Mouse (Mus musculus) adrenal gland, adult (tissue): ENCODE data around the gene Bach2.
A peak's percentile ranks its signal among the peaks of the same experiment; 100 is the strongest.

Experiments used
- DNase-seq, 2 experiments: peaks; one replicate each; pipeline ENCODE4 v3.0.0; 2022 to 2023; ENCODE audit warnings: low spot score in 1 of 2; ENCODE audit not compliant: inconsistent age in 2 of 2

Bach2 gene

DNA sequence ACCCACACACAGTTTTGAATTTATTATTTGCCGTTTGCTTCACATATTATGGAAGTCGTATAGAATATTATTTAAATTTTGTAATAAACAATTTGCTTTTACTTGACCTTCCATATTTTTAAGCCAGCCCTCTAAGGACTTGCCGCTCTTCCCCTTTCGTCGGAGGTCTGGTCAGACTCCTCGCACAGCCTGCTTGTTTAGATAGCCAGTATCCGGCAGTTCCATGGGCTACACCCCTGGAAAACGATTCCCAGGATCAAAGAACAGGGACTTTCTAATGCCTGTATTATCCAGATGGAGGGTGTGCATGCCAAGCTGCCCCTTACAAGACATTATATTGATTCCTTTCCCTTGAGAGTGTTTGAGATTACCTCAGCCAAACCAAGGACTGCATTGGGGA, 113.8 kb downstream of the Bach2 start:
- no peak for DNase-seq

DNA sequence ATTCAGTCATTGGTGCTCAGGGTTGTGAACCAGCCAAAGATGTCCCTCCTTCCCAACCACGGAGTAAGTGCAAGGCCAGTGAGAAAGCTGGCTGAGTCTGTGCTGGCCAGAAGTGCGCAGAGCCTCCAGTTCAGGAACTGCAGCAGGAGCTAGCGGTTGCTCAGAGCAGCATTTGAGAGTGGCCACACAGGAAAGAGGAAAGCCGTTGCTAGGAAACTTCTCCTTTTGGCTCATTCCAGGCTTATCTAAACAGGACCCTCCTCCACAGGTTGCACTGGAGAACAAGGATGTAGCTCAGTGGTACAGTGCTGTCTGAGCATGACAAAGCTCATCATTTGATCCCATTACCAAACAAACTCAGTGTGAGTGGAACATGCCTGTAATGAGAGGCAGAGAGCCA, 114.2 kb downstream of the Bach2 start:
- no peak for DNase-seq

DNA sequence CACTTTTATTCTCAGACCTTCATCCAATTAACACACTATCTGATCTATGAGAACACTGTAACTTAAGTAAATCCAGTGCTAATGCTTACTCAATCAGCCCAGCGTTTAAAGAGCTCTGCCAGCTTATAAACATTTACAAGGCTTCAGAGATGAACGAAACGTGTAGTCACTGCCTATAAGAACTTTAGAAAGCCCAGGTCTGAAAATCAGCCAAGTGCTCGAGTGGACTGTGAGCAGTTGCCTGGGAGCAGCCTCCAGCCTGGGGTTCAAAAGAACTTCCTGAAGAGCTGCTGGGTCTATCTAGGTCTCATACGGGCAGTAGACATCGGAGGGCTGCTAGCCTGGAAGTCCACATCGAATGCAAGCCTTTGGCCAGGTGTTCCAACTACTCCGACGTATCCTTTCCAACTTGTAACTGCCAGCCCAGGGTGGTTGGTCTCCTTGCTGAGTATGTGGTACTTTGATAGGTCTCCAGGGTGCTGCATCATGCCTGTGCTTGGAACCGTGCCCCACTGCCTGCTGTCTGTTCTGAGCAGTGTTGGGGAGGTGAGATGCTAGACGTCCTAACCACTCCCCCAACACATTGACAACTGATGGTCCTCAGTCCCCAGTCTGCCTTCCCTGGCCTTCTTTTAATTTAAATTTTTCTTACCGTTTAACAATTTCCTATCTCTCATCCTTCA, 117.5 kb downstream of the Bach2 start:
- DNase-seq: no peak

DNA sequence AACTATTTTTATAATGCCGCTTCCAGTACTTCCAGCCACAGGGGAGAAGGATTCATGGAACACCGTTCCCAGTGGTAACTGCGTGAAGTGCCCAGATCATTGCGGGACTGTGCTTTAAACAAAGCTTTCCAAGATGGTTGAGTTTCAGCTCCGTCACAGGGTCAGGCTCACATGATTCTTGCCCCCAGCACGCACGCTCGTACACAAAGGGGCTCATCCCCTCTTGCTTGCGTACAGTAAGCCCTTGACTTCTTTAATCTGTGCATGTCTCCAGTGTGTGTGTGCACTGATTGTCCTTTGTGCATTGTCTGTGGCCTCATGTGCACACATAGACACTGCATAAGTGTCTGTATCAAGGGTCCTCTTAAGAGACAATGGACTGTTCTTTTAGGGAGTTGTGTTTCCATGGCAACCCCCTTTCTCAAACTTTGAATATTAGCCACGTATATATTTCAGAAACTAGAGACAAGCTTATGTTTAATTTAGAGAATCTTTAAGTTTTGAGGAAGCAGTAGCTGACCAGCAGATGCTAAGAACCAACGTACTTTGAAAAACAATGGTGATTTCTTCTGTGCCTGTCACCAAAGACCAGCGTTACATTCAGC, 119.5 kb downstream of the Bach2 start:
- DNase-seq: no peak

DNA sequence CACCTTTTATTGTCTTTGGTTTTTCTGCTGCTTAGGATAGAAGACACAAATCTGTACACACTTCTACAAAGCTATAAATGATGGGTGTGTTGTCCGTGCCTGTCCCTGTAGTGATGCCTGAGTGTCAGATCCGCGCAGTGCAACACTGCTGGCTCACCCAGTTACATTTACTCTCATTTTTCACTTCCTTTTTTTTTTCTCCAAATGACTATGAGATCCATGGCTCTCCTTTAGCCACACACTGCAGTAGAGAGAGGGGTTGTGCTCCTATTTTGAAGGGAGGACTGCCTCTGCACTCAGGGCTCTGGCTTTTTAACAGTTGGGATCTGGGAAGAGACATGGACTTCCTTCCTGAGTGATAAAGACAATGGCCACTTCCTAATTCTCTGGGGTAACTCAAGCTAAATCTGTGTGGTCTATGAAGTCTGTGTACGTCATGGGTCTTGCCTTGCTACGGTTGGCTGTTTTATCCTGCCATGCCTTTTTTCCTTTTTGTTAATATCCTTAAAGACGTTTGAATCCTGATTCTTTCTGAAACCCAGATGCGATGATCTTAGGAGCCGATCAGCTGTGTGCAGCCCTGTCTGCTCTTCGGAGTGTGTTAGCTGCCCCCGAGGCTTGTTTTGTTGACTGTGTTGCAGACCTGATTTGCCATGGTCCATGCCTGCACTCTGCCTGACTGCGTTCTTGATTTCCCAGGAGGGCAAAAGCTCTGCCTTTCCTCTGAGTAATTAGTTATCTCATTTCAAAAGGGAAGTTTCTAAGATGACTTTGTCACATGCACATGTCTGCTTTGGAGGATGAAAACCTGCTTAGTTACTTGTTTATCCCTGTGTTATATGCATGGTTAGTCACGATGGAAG, 120.2 kb downstream of the Bach2 start:
- peak in 1 of 2 experiments; percentile 45 for DNase-seq

DNA sequence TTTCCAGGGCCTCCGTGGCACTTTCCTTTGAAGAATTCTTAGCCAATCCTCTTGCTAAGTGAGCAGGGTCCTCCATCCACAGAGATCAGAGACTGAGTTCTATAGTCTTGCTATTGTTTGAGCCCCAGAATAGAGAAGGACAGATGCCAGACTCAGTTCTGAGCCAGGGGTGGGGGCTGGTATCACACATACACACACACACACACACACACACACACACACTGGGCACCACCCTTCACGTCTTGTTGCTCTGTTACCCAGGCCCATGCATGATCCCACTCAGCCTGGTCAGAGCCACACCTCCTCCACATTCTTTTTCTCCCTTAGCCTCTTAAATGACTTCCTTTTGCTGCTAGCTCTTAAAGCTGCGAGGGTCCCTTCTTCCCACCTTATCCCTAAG, 121.0 kb downstream of the Bach2 start:
- DNase-seq: no peak

DNA sequence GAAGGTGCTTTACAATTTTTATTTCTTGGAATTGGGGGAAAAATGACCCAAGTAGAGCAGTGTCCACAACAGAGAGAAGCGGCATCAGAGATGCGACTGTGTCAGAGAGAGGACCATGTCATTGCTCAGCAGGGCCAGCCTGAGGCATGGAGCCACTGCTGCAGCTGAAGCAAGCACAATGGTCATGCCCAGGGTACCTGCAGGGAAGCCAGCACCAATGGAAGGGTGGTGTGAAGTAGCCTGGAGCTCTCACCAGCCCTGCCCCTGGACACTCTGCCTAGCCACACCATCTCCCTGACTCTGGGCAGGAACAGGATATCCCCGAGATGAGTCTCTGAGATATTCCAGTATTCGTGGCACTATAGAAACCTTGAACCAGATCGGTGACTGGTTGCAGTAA, 121.9 kb downstream of the Bach2 start:
- DNase-seq: no peak

DNA sequence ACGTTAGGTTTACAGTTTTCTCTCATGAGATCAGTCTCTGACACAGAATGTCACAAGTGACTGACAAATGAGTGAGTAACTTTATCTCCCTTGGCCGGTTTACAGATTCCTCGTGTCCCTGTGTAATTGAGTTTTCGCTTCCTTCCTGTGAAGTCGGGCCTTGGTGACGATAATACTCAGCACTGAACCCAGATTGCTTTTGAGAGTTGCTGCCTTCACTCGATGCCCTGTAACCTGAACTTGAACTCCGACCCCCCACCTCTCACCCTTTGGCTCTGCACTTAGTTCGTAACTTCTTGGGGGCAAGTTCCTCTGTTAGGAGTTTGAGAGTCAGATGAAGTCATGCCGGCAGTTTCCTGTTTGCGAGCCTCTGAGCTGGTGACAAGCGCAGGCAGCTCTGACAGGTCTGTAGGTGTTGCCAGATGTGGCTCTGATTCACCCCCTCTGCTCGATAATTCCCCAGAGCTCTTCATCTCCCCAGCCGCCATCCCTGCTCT, 124.9 kb downstream of the Bach2 start:
- DNase-seq: peak in 1 of 2 experiments; percentile 58

DNA sequence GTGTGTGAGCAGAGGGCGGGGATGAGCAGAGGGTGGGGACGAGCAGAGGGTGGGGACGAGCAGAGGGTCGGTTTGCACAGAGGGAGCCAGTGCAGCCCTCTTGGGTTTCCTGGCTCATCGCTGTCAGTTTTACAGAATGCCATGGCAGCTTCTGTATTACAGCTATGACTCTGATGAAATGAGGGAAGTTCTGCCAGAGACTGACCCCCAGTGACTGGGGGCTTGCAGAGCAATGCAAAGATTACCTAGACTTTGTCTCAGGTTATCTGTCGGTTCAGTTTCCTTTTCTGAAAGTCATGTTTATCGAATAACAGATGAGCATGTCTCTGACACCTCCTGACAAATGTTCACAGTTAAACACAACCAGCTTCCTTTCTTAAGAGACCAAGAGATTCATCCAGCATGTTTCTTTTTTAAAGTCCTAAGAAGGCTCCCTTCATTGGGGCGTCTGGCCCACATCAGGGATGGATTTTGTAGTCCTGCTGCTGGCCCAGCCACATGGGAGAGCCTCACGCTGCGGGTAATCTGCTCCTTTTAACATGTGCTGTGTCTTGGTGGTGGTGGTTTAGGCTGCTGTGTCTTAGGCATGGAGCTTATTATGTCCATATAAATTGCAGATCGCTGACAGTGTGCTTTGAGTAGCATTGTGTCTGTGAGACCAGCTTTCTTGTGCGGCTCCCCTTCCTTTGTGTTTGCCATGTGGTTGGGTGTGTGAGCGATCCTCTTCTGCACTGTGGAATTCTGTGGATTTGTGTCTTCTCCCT, 126.7 kb downstream of the Bach2 start:
- DNase-seq: no peak

DNA sequence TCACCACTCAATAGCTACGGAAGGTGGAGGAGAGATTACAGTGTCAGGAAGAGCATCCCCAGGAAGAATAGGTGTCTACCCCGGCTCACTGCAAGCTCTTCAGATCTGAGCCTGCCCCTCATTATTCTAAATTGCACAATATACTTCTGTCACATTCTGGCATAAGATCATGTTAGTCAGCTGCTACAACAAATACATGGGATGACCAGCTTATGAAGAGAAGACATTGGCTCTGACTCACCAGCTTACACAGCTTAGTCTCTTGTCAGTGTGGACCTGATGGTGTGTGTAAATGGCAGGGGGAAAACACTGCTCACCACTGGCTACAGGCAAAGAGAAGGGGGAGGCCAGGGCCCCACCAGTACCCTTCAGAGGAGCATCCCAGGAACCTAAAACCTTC, 127.6 kb downstream of the Bach2 start:
- no peak for DNase-seq

DNA sequence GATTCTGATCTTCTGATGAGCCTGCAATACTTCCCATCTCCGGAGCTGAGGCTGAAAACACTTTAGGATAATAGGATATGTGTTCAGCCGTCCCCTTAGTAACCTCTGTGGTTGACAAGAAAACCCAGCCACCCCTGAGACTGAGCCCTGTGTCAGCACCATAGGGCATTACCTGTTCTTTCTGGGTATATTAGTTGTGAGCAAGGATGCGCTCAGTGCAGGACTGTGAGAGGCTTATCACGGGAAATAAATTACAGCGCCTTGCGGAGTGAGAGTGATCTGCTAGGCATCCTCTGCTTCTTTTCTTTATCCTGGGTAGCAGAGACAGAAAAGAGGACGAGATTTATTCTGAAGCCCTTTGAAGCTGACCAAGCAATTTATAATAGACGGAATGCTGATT, 129.7 kb downstream of the Bach2 start:
- no peak for DNase-seq

DNA sequence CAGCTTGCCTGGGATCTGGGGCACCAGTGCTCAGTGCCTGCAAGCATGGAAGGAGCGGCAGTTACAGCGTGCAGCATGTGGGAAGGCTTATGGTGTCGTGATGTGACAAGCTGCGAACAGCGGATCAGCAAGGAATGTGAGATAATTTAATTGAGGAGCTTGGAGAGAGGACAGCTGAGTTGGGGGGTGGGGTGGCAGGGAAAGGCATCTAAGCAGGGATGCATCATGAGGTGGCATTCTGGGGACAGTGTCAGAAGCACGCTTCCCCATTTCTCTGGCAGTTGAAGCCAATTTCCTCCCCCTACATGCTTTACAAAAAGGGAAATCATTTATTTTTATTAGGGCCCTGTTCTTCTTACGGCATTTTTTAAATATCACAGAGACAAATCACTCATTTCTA, 134.5 kb downstream of the Bach2 start:
- no peak for DNase-seq

DNA sequence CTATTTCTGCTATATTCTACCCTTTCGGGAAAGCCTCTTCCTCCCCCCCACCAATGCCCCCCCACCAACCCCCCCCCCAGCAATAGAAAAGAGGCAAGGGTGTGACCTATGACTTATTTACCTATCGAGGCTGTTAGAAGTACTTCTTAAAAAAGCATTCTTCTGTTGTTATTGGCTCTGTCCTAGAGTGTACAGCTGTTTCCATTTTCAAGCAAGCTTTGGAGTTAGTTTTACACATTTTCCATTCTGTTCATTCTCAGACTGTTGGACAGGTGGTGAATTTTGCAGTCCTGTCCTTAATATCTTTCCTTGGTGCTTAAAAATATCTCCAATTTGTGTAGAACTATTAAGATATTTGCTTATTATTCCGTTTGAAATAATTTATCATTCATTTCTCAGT, 134.9 kb downstream of the Bach2 start:
- no peak for DNase-seq

DNA sequence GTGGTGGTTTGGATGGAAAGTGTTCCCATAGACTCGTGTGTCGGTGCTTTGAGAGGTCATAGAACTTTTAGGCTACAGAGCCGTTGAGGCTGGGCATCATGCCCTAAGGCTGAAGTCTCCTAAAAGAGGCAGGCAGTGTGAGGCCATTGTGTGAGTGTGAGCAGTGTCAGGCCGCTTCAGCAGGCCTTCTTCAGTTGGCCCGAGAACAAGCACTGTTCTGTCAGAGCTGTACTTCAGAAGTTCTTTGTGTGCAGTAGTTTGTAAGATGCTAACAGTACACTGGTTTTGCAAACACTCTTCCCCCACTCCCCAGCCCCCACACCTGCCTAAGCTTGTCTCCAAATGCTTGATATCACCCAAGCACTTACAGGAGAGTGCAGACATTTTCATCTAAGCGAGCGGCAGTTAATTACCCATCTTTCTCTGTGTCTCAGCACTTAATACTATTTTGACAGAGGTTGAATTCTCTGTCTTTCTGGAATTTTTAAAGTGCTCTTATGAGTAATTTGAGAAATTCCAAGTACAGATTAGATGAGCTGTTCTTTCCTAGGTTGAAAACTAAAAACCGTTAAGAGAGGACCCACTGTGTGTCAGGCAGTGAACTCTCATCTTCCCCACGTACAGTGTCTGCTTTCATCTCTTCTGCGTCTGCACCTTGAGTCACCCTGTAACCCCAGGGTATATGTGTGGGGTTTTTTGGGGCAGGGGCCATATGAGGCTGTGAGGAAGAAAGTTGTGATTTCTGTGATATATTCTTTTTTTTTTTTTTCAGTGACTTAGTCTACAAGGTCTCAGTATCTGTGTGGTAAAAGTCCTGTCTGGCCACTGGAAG, 136.4 kb downstream of the Bach2 start:
- no peak for DNase-seq

DNA sequence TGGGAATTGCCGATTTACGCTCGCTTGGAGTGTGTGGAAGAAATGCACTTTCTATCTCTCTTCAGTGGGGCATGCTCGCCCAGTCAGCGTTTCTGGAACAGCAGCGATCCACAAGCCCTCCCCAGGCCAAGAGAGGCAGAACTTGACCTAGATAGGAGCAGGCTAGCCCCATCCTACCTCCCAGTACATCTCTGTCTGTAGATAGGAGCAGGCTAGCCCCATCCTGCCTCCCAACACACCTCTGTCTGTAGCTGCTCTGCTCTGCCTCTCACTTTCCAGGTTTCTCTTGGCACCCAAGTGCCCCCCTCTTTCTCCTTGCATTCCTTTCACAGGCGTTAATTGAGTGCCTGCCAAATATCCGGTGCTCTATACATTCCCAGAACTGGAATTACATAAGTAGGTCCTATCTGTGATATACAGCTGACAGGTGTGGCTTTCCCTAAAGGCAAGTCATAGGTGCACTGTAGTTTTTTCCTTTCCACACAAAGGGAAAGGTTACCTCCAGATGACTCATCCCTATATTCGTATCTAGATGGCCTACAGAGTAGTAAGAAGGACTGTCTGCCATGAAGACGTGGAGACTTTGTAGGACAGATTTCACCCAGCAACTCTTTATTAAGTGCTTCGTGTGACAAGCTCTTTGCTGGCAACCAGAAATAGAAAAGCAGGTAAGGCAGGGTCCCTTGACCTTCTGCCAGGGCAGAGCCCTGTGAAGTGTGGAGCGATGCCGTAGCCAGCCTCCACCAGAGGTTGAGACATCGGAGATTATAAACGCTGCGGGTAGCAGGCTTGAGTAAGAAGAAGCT, 137.3 kb downstream of the Bach2 start:
- DNase-seq: no peak

DNA sequence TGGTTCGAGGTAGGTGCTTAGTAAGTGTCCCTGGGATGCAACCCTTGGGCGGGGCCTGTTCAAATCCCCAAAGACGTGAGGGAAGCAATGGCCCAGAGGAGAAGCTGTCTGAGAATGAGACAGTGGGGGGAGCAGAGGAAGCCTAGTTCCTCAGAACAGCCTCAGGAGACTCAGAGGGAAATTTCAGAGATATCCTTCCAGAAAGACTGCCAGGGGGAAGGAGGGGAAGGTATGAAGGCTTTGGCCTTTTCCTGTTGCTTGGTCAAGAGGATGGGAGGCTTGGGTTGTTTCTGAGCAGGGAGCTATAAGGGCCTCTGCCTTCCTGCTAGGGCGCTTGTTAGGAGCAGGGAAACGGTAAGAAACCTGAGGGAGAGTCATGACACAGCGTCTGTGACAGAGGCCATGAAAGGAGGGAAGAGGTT, 137.9 kb downstream of the Bach2 start:
- no peak for DNase-seq

DNA sequence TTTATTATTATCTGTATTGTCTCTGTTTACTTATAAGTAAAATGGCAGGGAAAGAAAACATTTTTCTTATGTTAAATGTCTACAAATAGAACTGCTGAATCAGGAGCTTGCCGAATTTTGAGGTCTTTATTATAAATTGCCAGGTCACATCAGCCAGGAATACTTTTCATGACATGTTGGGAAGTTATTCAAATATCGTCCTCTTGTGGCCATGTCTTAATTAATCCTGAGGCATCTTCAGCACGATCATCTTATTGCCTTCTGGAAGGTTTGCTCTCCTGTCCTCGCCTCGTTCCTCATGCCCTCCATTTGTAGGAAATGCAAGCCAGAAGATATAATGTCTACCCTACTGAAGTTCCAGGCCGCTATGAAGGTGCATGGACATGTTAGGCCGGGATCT, 140.5 kb downstream of the Bach2 start:
- no peak for DNase-seq

DNA sequence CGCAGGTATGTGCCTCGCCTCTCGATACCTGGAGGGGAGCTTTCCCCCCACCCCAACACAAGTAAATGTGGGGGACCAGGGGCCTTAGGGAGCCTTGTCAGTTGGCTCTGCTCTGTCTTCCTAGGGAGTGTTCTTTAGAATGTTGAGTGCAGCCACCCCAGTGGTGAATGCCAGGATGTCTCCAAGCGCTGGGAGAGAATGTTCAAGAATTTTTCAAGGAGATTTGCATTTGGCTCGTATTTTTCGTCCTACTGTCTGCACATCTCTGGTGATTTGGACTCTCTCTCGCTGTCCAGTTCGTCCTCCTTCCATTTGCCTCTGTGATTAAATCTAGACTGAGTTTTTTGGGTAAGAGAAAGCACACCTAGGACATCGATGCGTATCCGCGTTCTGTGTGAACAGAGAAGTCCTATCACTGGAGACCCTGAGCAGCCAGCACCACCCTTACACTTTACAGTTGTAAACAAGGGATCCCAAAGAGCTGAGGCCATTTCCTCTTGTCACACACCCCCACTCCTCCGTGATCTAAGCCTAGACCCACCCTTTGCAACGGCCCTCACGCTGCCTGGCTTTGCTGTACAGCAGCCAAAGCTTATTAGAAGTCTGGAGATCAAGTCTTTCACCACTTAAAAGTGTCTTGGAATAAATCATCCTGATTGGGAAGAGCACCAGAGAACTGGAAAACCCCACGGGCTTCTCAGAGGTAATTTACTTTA, 143.2 kb downstream of the Bach2 start:
- DNase-seq: no peak

DNA sequence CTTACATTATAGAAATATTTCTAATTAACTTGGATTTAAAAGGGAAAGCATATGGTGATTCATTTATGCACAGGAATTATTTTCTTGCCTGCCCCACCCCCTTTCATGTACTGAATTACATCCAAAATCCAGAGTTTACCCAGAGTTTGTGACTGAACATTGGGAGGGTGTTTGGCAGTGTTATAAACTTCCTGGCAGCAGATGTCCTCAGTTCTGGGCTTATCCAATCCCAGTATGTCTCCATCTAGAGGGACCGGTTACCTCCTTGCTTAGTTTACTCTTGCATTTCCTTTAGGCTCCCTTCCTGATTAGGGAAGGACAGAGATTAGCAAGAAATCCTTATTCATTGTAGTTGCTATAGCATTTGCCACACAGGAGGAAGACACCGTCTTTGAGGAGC, 146.5 kb downstream of the Bach2 start:
- DNase-seq: no peak
